ENCODE assay signal across 8 mouse cellular contexts in the genomic region with DNA sequence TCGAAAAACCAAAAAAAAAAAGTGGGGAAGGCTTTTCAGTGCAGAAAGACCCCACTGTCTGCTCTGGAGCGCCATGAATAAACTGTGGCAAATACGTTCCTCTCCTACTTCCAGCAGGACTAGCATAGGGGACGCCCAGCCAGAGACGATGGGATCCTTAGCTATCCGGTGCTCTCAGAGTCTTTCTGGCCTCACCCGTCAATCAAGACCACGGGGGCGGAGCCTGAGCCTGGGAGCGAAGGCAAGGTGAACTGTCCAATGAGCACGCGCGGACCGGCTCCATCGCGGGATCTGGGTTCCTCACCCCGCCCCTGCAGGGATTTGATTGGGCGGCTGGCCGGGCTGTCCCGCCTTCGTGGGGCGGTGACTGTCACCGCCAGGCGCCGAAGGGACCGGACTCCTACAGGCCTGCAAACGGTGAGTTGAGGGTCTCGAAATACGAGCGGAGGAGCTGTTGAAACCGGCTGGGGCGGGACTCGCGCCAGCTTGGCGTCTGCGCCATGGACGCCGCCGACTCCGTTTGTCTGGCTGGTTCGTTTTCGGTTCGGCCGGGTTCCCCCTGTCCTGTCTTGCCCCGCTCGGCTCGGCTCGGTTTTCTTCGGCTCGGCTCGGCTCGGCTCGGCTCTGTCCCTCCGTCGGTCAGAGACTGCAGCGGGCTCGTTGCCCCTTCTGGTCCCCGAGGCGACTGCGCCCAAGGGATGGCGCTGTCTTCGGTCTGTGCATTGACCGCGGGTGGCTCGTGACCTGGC. TPM values are rescaled to one million over a fixed set of nuclear protein-coding genes. Genes with fewer than 3 reads are reported as not detected.
DNase-seq lines count a peak whose midpoint lies in the region; ATAC-seq and TF ChIP-seq lines count a peak whose summit lies in the region.

A gene (plus strand): TSS at position 350 of the 749 bp plus-strand sequence.

- TF ChIP-seq POLR2A in liver, adult 2 months (IDR thresholded peaks at IDR 0.05; ENCODE audit: extremely low read depth, insufficient read depth, low read length): peak; percentile 88
- peak; percentile 80 for TF ChIP-seq POLR2A in myocyte (IDR thresholded peaks at IDR 0.05; ENCODE audit: insufficient read length, low read depth)

- H3K4me3 ChIP-seq in heart, embryonic 11.5 days (ENCODE audit: low read depth, low read length): peak within 1 kb of the TSS; percentile 79
- H3K4me3 ChIP-seq in kidney, embryonic 16.5 days (ENCODE audit: low read length): peak within 1 kb of the TSS; percentile 81
- peak within 1 kb of the TSS; percentile 71 for H3K4me3 ChIP-seq in liver, adult 2 months (ENCODE audit: insufficient read depth, low read depth, low read length)
- H3K4me3 ChIP-seq in myocyte: peak within 1 kb of the TSS; percentile 34

- peaks cover 9% of the 10 kb centered on the region; the same call in 1 of the 2 replicates for H3K27me3 ChIP-seq in heart, embryonic 11.5 days (ENCODE audit: control insufficient read depth, insufficient read depth, low read length)
- H3K27me3 ChIP-seq in kidney, embryonic 16.5 days (ENCODE audit: insufficient read depth, low read length): no peaks in the 10 kb centered on the region
- no peaks in the 10 kb centered on the region for H3K27me3 ChIP-seq in liver, adult 2 months (ENCODE audit: control insufficient read depth, insufficient read depth, low read length)
- peaks cover 3% of the 10 kb centered on the region for H3K27me3 ChIP-seq in myocyte (ENCODE audit: control insufficient read depth, insufficient read depth, insufficient read length)
- no peaks in the 10 kb centered on the region for H3K27me3 ChIP-seq in splenic B cell, adult 2 months (ENCODE audit: control insufficient read depth, insufficient read depth, low read length, poor library complexity, severe bottlenecking)

- H3K9me3 ChIP-seq in heart, embryonic 11.5 days (replicated peaks; ENCODE audit: control insufficient read depth, low read length): no peaks in the 10 kb centered on the region
- H3K9me3 ChIP-seq in kidney, embryonic 16.5 days (ENCODE audit: low read length): no peaks in the 10 kb centered on the region

- peak within 1 kb of the TSS; percentile 88 for H3K9ac ChIP-seq in heart, embryonic 11.5 days (ENCODE audit: low read depth, low read length)
- H3K9ac ChIP-seq in kidney, embryonic 16.5 days (replicated peaks; ENCODE audit: low read length): peak within 1 kb of the TSS; percentile 89
- peak within 1 kb of the TSS; percentile 84 for H3K9ac ChIP-seq in liver, adult 2 months (ENCODE audit: low read depth, low read length)

- WGBS in heart, embryonic 11.5 days (ENCODE audit: insufficient replicate concordance): under 1% methylated on average over 63 of the region's 65 CpGs
- under 1% methylated on average over 65 of the region's 65 CpGs for WGBS in kidney, embryonic 16.5 days
- under 1% methylated on average over 65 of the region's 65 CpGs for WGBS in liver, adult 2 months

- no peaks in the 10 kb centered on the region for H3K36me3 ChIP-seq in heart, embryonic 11.5 days (ENCODE audit: control insufficient read depth, insufficient read depth, low read length)
- peaks cover 3% of the 10 kb centered on the region; the same call in 1 of the 2 replicates for H3K36me3 ChIP-seq in kidney, embryonic 16.5 days (ENCODE audit: insufficient read depth, low read length)
- no peaks in the 10 kb centered on the region for H3K36me3 ChIP-seq in liver, adult 2 months (ENCODE audit: control insufficient read depth, insufficient read depth, low read length)
- H3K36me3 ChIP-seq in myocyte (ENCODE audit: control insufficient read depth, insufficient read depth): no peaks in the 10 kb centered on the region
- H3K36me3 ChIP-seq in splenic B cell, adult 2 months (ENCODE audit: control insufficient read depth, insufficient read depth, low read length, poor library complexity, severe bottlenecking): no peaks in the 10 kb centered on the region

- ATAC-seq in erythroblast, adult 5-6 weeks (replicated peaks; ENCODE audit: low FRiP score, poor library complexity, severe bottlenecking): peak; percentile 98
- peak; percentile 97 for ATAC-seq in heart, embryonic 11.5 days (replicated peaks; ENCODE audit: insufficient number of reproducible peaks, low FRiP score, low TSS enrichment)
- peak; percentile 97 for ATAC-seq in kidney, embryonic 16.5 days (ENCODE audit: low FRiP score, low TSS enrichment)

- peak within 1 kb of the TSS; percentile 81; the same call in 1 of the 2 replicates for H3K27ac ChIP-seq in heart, embryonic 11.5 days (ENCODE audit: low read depth, low read length)
- H3K27ac ChIP-seq in kidney, embryonic 16.5 days (ENCODE audit: low read length): peak within 1 kb of the TSS; percentile 93
- H3K27ac ChIP-seq in liver, adult 2 months (replicated peaks; ENCODE audit: insufficient read depth, low read depth, low read length): peak within 1 kb of the TSS; percentile 74

- H3K79me2 ChIP-seq in liver, adult 2 months (ENCODE audit: control insufficient read depth, insufficient read depth, low read length): no peaks in the 10 kb centered on the region; the same call in 1 of the 2 replicates
- H3K79me2 ChIP-seq in myocyte (ENCODE audit: control insufficient read depth, insufficient read depth): no peaks in the 10 kb centered on the region

- peak; percentile 99 for DNase-seq in B cell, adult 2 months
- peak; percentile 99 for DNase-seq in brain, adult 2 months (ENCODE audit: low read depth, low spot score)
- DNase-seq in liver, adult 2 months (ENCODE audit: extremely low read depth, low read depth, low spot score): peak; percentile 89
- DNase-seq in splenic B cell, adult 2 months (ENCODE audit: low read depth, low spot score): peak; percentile 99

- H3ac ChIP-seq in myocyte (ENCODE audit: control insufficient read depth, insufficient read length): peak within 1 kb of the TSS; percentile 99

- H3K4me1 ChIP-seq in heart, embryonic 11.5 days (ENCODE audit: control insufficient read depth, insufficient read depth, low read length): peaks cover 8% of the 10 kb centered on the region; the same call in 1 of the 2 replicates
- peaks cover 9% of the 10 kb centered on the region; the same call in 1 of the 2 replicates for H3K4me1 ChIP-seq in kidney, embryonic 16.5 days (ENCODE audit: insufficient read depth, low read length)
- peaks cover 6% of the 10 kb centered on the region; the same call in 1 of the 2 replicates for H3K4me1 ChIP-seq in liver, adult 2 months (ENCODE audit: control insufficient read depth, insufficient read depth, low read length)

- TF ChIP-seq CTCF in liver, adult 2 months (IDR thresholded peaks at IDR 0.05; ENCODE audit: low read depth, low read length): peak; percentile 28; the same call in 1 of the 2 replicates

- peak within 1 kb of the TSS; percentile 87 for H3K4me2 ChIP-seq in heart, embryonic 11.5 days
- peak within 1 kb of the TSS; percentile 78 for H3K4me2 ChIP-seq in kidney, embryonic 16.5 days (replicated peaks; ENCODE audit: low read depth, low read length)
- peak within 1 kb of the TSS; percentile 94 for H3K4me2 ChIP-seq in myocyte (ENCODE audit: low read depth)

TF ChIP-seq in myocyte, 11 proteins besides CTCF, POLR2A, EP300 and RAD21:
- TF ChIP-seq TCF3 (IDR thresholded peaks at IDR 0.05; ENCODE audit: insufficient read length, low read depth) (no peak), REST (IDR thresholded peaks at IDR 0.05; ENCODE audit: insufficient read depth, insufficient read length) (no peak), SRF (IDR thresholded peaks at IDR 0.05; ENCODE audit: control insufficient read depth, insufficient read length, low read depth) (no peak), MYOD1 (IDR thresholded peaks at IDR 0.05; ENCODE audit: control insufficient read depth in 1 of 3, insufficient read length in 2 of 3, low read depth in 2 of 3) (no peak), E2F4 (IDR thresholded peaks at IDR 0.05; ENCODE audit: insufficient read depth) (no peak), MYOG (IDR thresholded peaks at IDR 0.05; ENCODE audit: control insufficient read depth in 1 of 3, insufficient read depth in 1 of 3, insufficient read length in 2 of 3, low read depth in 2 of 3) (peak in 1 of 3 experiments; percentile 3), POLR2AphosphoS2 (IDR thresholded peaks at IDR 0.05; ENCODE audit: insufficient read length, low read depth) (peak; percentile 71), CEBPB (IDR thresholded peaks at IDR 0.05; ENCODE audit: insufficient read depth, poor library complexity, severe bottlenecking) (no peak), USF1 (IDR thresholded peaks at IDR 0.05; ENCODE audit: low read depth) (no peak), MAX (IDR thresholded peaks at IDR 0.05; ENCODE audit: low read depth) (no peak), TCF12 (IDR thresholded peaks at IDR 0.05; ENCODE audit: insufficient read depth, poor library complexity, severe bottlenecking) (no peak)

RNA-seq across cellular contexts. Expression of the gene that starts here (rescaled TPM):
- 5.6 and 8.8 TPM in 2 replicates for total RNA-seq in erythroblast, adult 5-6 weeks (2015; ENCODE audit: low replicate concordance)
- total RNA-seq in erythroblast, adult 5-6 weeks (2017; ENCODE audit: low replicate concordance): 8.2 and 9.3 TPM in 2 replicates
- polyA plus RNA-seq in heart, embryonic 11.5 days (2014; fragmentation: Nextera tagmentation; extraction: Ambion mirVana): 47.0 and 47.8 TPM in 2 replicates
- polyA plus RNA-seq in kidney, embryonic 16.5 days (2015; fragmentation: Nextera tagmentation; extraction: Ambion mirVana): 70.2 and 72.4 TPM in 2 replicates
- total RNA-seq in liver, adult 2 months (2014; rRNA removed): 21.6 and 23.0 TPM in 2 replicates
- 45.8 and 53.0 TPM in 2 replicates for polyA plus RNA-seq in liver, adult 2 months (2012; rRNA removed)
- 48.5 TPM for polyA plus RNA-seq in myocyte (2012; fragmentation: generic; extraction: Trizol)

Comparison
In these comparisons a context has a peak if more than half of its experiments do, and no peak if none do; other contexts are left out.
1. Peak in every context shown above with its lines: DNase-seq, ATAC-seq, H3K4me3 ChIP-seq and H3K27ac ChIP-seq.